Mouse (Mus musculus): ENCODE results near the gene Nr4a1. TPM values are rescaled to one million over a fixed set of nuclear protein-coding genes. Genes with fewer than 3 reads are reported as not detected.
A peak's percentile ranks its signal among the peaks of the same experiment; 100 is the strongest.

Nr4a1 gene
- polyA plus RNA-seq, 1 experiment from 2014 or later = 7.1 TPM

GRCm38 (mm10) chr15:101299480-101299960, 45.5 kb downstream of the Nr4a1 start:
- Histone ChIP-seq H3K9me3 (replicated peaks) (no peaks in the 10 kb centered on the region), H3K27me3 (ENCODE audit: low read depth, poor library complexity, severe bottlenecking) (no peaks in the 10 kb centered on the region), H3K4me1 (peaks cover 27% of the 10 kb centered on the region), H3K36me3 (peaks cover 3% of the 10 kb centered on the region; the same call in 1 of the 2 replicates), H3K4me3 (no peak overlapping the region), H3K27ac (no peak overlapping the region)
- 81% methylated on average over 14 of the region's 14 CpGs for WGBS
- DNase-seq (ENCODE audit: low spot score) = no peak

- Histone ChIP-seq H3K4me3 (no peak overlapping the region), H3K27me3 (ENCODE audit: low read depth, poor library complexity, severe bottlenecking) (no peaks in the 10 kb centered on the region), H3K27ac (no peak overlapping the region), H3K9me3 (replicated peaks) (no peaks in the 10 kb centered on the region), H3K36me3 (peaks cover 3% of the 10 kb centered on the region; the same call in 1 of the 2 replicates), H3K4me1 (peaks cover 21% of the 10 kb centered on the region)
- 81% methylated on average over 6 of the region's 6 CpGs for WGBS
- DNase-seq (ENCODE audit: low spot score) = no peak
Observed at GRCm38 (mm10) chr15:101300128-101300527, 46.1 kb downstream of the Nr4a1 start.

GRCm38 (mm10) chr15:101302201-101302600, 48.1 kb downstream of the Nr4a1 start:
- WGBS = 78% methylated on average over 3 of the region's 3 CpGs
- H3K27ac ChIP-seq = no peak overlapping the region
- H3K4me1 ChIP-seq = peaks cover 16% of the 10 kb centered on the region
- H3K9me3 ChIP-seq (replicated peaks) = no peaks in the 10 kb centered on the region
- no peak for DNase-seq (ENCODE audit: low spot score)
- no peaks in the 10 kb centered on the region for H3K27me3 ChIP-seq (ENCODE audit: low read depth, poor library complexity, severe bottlenecking)
- no peaks in the 10 kb centered on the region for H3K36me3 ChIP-seq
- no peak overlapping the region for H3K4me3 ChIP-seq

- no peaks in the 10 kb centered on the region for H3K9me3 ChIP-seq (replicated peaks)
- no peak overlapping the region for H3K27ac ChIP-seq
- peaks cover 17% of the 10 kb centered on the region for H3K4me1 ChIP-seq
- H3K4me3 ChIP-seq = no peak overlapping the region
- no peaks in the 10 kb centered on the region for H3K36me3 ChIP-seq
- H3K27me3 ChIP-seq (ENCODE audit: low read depth, poor library complexity, severe bottlenecking) = no peaks in the 10 kb centered on the region
- no peak for DNase-seq (ENCODE audit: low spot score)
- WGBS = 87% methylated on average over 4 of the region's 4 CpGs
Observed at GRCm38 (mm10) chr15:101303830-101304229, 49.8 kb downstream of the Nr4a1 start.

GRCm38 (mm10) chr15:101306459-101306858, 52.4 kb downstream of the Nr4a1 start:
- no peak for DNase-seq (ENCODE audit: low spot score)
- H3K9me3 ChIP-seq (replicated peaks) = no peaks in the 10 kb centered on the region
- H3K27ac ChIP-seq = no peak overlapping the region
- H3K4me3 ChIP-seq = no peak overlapping the region
- H3K36me3 ChIP-seq = no peaks in the 10 kb centered on the region
- peaks cover 23% of the 10 kb centered on the region for H3K4me1 ChIP-seq
- H3K27me3 ChIP-seq (ENCODE audit: low read depth, poor library complexity, severe bottlenecking) = no peaks in the 10 kb centered on the region
- WGBS = 96% methylated on average over 4 of the region's 4 CpGs

GRCm38 (mm10) chr15:101308440-101309348, 54.6 kb downstream of the Nr4a1 start:
- H3K27ac ChIP-seq = peak overlapping the region; percentile 36; the same call in 1 of the 2 replicates
- peaks cover 23% of the 10 kb centered on the region for H3K4me1 ChIP-seq
- 69% methylated on average over 13 of the region's 13 CpGs for WGBS
- H3K27me3 ChIP-seq (ENCODE audit: low read depth, poor library complexity, severe bottlenecking) = no peaks in the 10 kb centered on the region
- H3K36me3 ChIP-seq = no peaks in the 10 kb centered on the region
- no peak overlapping the region for H3K4me3 ChIP-seq
- no peak for DNase-seq (ENCODE audit: low spot score)
- no peaks in the 10 kb centered on the region for H3K9me3 ChIP-seq (replicated peaks)

- H3K36me3 ChIP-seq = no peaks in the 10 kb centered on the region
- 49% methylated on average over 5 of the region's 5 CpGs for WGBS
- no peak overlapping the region for H3K4me3 ChIP-seq
- H3K27me3 ChIP-seq (ENCODE audit: low read depth, poor library complexity, severe bottlenecking) = no peaks in the 10 kb centered on the region
- no peaks in the 10 kb centered on the region for H3K9me3 ChIP-seq (replicated peaks)
- DNase-seq (ENCODE audit: low spot score) = no peak
- peak overlapping the region; percentile 61; the same call in 1 of the 2 replicates for H3K27ac ChIP-seq
- H3K4me1 ChIP-seq = peaks cover 23% of the 10 kb centered on the region
Observed at GRCm38 (mm10) chr15:101309493-101309892, 55.4 kb downstream of the Nr4a1 start.

GRCm38 (mm10) chr15:101311087-101311770, 57.2 kb downstream of the Nr4a1 start:
- Histone ChIP-seq H3K9me3 (replicated peaks) (no peaks in the 10 kb centered on the region), H3K36me3 (no peaks in the 10 kb centered on the region), H3K27me3 (ENCODE audit: low read depth, poor library complexity, severe bottlenecking) (no peaks in the 10 kb centered on the region), H3K4me1 (peaks cover 33% of the 10 kb centered on the region), H3K4me3 (no peak overlapping the region), H3K27ac (no peak overlapping the region)
- 64% methylated on average over 14 of the region's 15 CpGs for WGBS
- no peak for DNase-seq (ENCODE audit: low spot score)

GRCm38 (mm10) chr15:101312006-101312405, 57.9 kb downstream of the Nr4a1 start:
- H3K9me3 ChIP-seq (replicated peaks) = no peaks in the 10 kb centered on the region
- H3K4me3 ChIP-seq = no peak overlapping the region
- no peaks in the 10 kb centered on the region for H3K27me3 ChIP-seq (ENCODE audit: low read depth, poor library complexity, severe bottlenecking)
- DNase-seq (ENCODE audit: low spot score) = no peak
- H3K27ac ChIP-seq = no peak overlapping the region
- 84% methylated on average over 6 of the region's 6 CpGs for WGBS
- H3K36me3 ChIP-seq = no peaks in the 10 kb centered on the region
- H3K4me1 ChIP-seq = peaks cover 41% of the 10 kb centered on the region

- no peaks in the 10 kb centered on the region for H3K36me3 ChIP-seq
- no peak for DNase-seq (ENCODE audit: low spot score)
- peak overlapping the region; percentile 37; the same call in 1 of the 2 replicates for H3K4me3 ChIP-seq
- no peak overlapping the region for H3K27ac ChIP-seq
- peaks cover 38% of the 10 kb centered on the region for H3K4me1 ChIP-seq
- 92% methylated on average over 4 of the region's 4 CpGs for WGBS
- no peaks in the 10 kb centered on the region for H3K9me3 ChIP-seq (replicated peaks)
- H3K27me3 ChIP-seq (ENCODE audit: low read depth, poor library complexity, severe bottlenecking) = no peaks in the 10 kb centered on the region
Observed at GRCm38 (mm10) chr15:101315378-101315777, 61.3 kb downstream of the Nr4a1 start.

- H3K4me3 ChIP-seq = peak overlapping the region; percentile 37
Observed at GRCm38 (mm10) chr15:101315832-101316231, 61.8 kb downstream of the Nr4a1 start.

GRCm38 (mm10) chr15:101316279-101316912, 62.3 kb downstream of the Nr4a1 start:
- H3K4me3 ChIP-seq = peak overlapping the region; percentile 37
- DNase-seq (ENCODE audit: low spot score) = no peak
- no peaks in the 10 kb centered on the region for H3K27me3 ChIP-seq (ENCODE audit: low read depth, poor library complexity, severe bottlenecking)
- peaks cover 47% of the 10 kb centered on the region for H3K4me1 ChIP-seq
- 74% methylated on average over 13 of the region's 13 CpGs for WGBS
- H3K27ac ChIP-seq = peak overlapping the region; percentile 61; the same call in 1 of the 2 replicates
- H3K9me3 ChIP-seq (replicated peaks) = no peaks in the 10 kb centered on the region
- H3K36me3 ChIP-seq = no peaks in the 10 kb centered on the region

More at GRCm38 (mm10) chr15:101315832-101316231, 61.8 kb downstream of the Nr4a1 start:
- 6% methylated on average over 11 of the region's 11 CpGs for WGBS
- H3K27ac ChIP-seq = peak overlapping the region; percentile 61; the same call in 1 of the 2 replicates
- H3K27me3 ChIP-seq (ENCODE audit: low read depth, poor library complexity, severe bottlenecking) = no peaks in the 10 kb centered on the region
- no peaks in the 10 kb centered on the region for H3K36me3 ChIP-seq
- DNase-seq (ENCODE audit: low spot score) = peak; percentile 88
- H3K4me1 ChIP-seq = peaks cover 43% of the 10 kb centered on the region
- H3K9me3 ChIP-seq (replicated peaks) = no peaks in the 10 kb centered on the region
